Mouse (Mus musculus): ENCODE results near the gene Rapgef4.

DNA sequence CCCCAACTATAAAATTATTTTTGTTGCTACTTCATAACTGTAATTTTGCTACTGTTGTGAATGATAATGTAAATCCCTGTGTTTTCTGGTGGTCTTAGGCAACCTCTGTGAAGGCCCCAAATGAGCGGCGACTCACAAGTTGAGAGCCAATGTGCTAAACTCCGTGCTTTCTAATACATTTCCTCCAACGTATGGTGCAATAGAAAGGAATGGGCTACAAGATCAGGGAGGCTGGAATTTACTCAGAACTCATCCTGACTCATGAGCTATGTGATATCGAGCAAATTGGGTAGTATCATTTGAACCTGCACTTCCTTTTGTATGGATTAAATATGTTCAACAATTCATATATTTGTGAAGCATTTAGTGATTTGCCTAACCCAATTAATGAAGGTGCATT is 299.5 kb downstream of the Rapgef4 start:
- TF ChIP-seq CTCF (IDR thresholded peaks at IDR 0.05; ENCODE audit: borderline replicate concordance, insufficient read depth, low read depth, low read length) (no peak), POLR2A (IDR thresholded peaks at IDR 0.05; ENCODE audit: borderline replicate concordance, insufficient read depth, low read length) (no peak)
